Mouse (Mus musculus): Measurements from ENCODE around the gene Prtg.

Prtg gene

DNA sequence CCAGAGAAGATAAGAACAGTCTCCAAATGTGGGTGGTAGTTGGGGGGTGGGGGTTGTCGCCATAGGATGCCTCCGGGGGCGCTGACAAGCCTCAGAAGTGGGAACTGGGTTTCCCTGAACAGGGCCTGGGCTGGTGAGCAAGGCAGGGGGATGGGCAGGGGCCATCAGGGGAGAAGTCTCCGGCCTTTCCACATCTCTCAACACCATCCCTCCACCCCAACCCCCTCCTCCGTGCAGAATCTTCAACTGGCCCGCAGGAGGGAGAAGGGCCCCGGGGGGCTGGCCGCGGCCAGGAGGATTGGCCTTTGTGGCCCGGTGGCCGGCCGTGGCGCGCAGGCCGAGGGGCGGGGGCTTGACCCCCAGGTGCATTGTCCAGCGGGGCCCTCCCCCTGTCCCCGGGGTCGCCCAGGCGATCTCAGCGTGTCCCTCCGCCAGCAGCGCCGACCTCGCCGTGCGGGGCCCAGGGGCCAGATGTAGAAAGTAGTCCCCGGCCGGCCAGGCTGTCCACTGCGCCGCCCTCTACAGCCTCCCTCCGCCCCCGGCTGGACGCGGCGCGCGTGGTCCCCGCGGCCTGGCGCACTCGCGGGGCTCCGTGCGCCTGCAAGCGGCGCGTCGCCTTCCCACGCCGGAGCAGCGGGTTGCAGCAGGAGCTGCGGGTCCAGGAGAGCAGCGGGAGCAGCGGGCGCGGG is at the start of gene Prtg:
TSS of gene Prtg (plus strand) at position 144 of the 689 bp plus-strand sequence.
- no peak for DNase-seq (ENCODE audit: extremely low read depth, low read depth, low spot score)

DNA sequence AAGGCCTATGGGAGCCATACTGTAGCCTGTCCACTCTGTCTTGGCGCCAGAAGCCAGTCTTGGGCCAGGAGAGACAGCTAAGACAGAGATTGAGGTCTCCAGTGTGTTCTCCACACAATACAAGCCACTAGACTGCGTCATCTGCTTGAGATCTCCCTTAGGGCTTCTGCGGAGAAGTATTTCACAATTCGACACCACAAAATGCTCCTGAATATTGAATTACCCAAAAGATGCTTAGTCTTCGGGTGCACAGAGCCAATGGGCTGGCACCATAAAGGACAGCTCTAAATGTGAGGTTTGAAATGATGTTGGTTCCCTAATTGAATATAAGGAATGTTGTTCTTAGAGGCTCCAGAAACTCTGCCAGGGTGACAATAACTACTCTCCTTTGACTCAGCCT is 49.5 kb upstream of the Prtg start:
- DNase-seq (ENCODE audit: extremely low read depth, low read depth, low spot score): no peak

DNA sequence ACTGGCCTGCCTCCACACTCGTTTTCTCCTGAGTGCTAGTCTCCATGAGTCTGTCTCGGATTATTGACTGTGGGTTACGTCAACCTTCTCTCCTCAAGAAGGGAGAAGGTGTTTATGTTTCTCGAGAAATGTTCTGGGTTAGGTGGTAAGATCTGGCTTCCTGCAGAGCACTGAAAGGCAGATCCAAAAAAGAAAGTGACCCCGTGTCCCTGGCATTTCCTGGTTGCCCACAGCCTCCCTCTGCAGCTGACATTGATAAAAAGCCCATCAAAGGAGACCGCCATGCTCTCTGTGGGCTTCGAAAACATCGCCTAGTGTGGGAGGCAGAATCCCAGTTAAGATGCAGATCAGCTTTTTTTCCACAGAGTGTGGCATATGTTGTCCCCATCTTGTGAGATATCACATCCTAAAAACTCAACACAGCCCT is 48.0 kb upstream of the Prtg start:
- DNase-seq (ENCODE audit: extremely low read depth, low read depth, low spot score): no peak

DNA sequence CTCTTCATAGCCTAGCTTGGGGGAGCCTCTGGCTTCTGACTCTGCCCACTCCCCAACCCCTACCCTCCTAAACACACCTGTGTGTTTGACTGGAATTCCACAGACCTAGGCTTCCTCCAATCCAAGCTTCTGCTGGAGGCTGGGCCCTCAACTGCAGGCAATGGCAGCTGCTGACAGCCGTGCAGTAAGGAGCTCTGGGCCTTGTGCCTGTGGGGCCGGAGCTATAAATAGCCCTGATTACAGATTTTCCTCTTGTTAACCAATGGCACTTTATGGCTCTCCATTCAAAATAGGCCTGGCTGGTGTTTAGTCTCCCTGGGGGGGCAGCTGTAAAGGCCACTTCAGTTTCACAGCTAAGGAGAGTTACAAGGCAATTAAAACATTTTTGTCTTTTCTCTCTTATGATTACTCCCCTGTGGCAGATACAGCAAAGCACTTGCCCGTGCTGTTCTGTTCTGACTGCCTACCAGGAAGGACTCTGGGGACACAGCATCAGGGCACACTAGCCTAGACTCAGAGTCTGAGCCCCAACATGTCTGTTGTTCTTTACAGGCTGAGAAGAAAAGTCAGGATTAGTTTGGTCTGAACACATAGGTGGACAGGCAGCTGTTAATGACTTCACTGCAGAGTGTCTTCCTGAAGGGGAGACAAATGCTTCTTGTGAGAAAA is 43.5 kb upstream of the Prtg start:
- no peak for DNase-seq (ENCODE audit: extremely low read depth, low read depth, low spot score)

DNA sequence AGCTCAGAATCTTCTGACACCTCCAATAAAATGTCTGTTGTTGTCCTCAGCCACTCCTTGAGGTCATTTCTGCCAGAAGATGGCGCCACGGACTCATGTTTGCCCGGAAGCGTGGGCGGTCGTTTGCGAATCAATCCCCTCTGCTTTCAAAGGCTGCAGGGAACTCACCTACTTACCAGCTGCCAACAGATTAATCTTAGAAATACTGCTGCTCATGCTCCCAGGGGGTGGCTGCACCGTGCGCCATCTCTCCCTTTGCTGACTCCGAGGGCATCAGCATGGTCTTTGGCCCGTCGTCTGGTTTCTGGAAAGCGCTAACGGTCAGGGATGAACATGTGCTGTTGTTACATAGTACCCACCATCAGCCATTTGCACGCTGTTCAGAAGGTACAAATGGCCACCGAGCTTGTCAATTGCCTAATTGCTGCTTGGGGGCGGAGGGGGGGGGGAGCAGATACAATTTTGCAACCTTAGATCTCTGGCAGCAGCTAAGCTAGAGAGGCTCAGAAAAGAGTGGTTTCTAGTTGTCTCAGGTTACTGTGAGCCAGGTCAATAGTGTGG is 39.8 kb upstream of the Prtg start:
- no peak for DNase-seq (ENCODE audit: extremely low read depth, low read depth, low spot score)

DNA sequence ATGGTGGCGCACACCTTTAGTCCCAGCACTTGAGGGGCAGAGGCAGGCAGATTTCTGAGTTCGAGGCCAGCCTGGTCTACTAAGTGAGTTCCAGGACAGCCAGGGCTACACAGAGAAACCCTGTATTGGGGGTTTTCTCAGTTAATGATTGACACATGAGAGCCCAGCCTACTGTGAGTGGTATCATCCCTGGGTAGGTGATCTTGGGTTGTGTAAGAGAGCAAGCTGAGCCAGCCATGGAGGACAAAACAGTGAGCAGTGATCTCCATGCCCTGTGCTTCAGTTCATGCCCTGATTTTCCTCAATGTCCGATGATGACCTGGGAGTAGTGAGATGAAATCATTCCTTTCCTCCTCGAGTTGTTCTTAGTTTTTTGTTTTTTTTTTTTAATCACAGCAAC is 31.7 kb upstream of the Prtg start:
- DNase-seq (ENCODE audit: extremely low read depth, low read depth, low spot score): no peak

DNA sequence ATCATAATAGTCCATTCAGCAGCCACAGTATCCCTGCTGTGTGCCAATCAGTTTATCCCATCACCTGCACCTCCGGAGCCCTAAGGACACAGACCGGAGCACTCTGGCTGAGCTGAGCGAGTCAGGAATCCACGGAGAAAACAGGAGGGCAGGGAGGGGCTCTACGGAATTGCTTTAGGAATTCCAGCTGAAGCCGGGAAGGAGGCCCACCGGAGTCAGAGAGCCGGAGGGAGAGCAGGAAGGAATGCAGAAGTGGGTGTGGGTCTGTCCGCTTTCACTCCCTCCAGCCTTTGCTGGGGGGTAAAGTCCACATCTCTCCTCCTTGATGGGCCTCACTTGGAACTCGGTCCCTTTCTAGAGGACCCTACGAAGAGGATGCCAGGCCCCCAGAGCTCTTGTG is 27.7 kb upstream of the Prtg start:
- DNase-seq (ENCODE audit: extremely low read depth, low read depth, low spot score): no peak

DNA sequence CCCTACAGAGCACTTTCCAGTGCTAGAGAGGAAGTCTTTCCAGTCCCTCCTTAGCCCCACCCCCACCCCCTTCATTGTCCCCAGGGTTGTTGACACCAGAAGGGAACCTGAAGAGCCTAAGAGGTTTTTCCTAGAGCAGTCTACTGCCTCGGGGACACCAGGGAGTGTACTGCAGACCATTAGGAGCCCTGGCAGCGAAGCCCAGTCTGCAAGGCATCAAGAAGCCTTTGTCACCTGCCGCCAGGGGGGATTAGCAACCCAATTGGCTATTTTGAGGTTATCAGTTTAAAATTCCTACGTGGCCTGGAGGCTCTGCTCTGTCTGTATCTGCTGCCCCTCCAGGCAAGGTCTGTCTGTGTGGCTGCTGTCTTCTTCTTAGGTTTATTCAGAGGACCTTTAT is 26.9 kb upstream of the Prtg start:
- DNase-seq (ENCODE audit: extremely low read depth, low read depth, low spot score): no peak

DNA sequence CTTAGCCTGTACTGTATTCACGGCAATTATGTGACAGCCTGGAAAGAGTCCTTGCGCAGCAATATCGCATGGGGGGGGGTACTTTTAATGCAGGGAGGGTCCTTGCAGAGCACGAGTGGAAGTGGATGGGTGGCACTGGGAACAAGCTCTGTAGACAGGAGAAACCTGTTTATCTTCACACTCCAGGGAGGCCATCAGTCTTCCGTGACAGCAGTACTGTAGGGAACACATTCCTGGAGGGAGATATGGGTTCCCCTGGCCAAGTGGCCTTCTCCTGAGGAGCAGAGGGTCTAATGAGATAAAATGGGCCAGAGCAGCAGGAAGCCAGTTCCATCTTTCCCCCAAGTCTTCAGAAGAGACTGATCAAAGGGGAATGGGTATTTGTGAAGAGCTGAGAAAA is 26.0 kb upstream of the Prtg start:
- DNase-seq (ENCODE audit: extremely low read depth, low read depth, low spot score): no peak

DNA sequence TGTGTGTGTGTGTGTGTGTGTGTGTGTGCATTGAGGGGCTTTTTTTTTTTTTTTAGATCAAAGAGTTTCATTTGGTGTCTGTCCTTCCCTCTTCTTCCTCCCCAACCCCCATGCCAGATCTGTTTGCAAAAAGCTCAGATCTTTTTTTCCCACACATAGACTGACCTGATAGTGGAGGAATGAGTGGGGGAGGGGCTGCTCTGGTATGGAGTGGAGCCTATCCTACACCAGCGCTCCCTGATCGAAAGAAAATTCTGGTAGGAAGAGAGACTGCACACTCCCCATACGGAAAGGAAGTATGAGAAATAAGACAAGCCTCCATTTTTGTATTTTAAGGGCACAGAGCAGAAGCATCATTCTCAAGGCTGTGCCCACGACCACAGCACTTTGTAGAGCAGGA is 25.2 kb upstream of the Prtg start:
- no peak for DNase-seq (ENCODE audit: extremely low read depth, low read depth, low spot score)

DNA sequence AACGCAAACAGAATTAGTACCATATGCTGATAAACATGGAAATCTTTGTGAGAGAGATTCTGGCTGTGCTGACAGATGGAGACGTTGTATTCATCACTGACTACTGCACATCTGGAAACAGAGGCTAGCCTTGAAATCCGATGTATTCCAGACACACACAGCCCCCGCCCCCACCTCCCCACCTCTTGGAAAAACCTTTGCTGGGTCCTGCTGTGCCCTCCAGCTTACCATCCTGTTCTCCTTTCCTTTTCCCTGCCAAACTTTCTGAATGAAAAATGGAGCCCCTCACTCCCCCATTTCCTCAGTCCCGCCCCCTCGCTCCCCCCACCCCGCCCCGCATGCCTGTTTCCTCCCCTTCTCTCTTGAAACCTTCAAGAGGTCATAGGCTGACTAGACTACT is 24.6 kb upstream of the Prtg start:
- DNase-seq (ENCODE audit: extremely low read depth, low read depth, low spot score): no peak

DNA sequence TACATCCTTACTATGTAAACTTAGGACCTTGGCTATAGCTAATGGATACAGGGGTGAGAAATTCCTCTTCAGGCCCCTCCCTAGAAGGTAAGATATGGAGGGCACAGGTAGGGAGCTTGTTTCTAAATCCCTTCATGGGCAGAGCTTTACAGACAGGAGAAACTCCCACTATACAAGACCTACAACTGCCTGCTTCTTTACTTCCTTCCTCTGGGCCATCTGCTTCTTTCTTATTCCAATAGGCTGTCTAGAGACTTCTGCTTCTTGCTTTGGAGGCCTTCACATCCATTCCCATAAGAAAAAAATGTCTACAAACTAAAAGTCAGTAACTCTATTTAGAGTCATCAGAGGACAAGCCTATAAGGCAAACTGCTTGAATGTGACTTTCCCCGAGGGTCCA is 18.9 kb upstream of the Prtg start:
- no peak for DNase-seq (ENCODE audit: extremely low read depth, low read depth, low spot score)

DNA sequence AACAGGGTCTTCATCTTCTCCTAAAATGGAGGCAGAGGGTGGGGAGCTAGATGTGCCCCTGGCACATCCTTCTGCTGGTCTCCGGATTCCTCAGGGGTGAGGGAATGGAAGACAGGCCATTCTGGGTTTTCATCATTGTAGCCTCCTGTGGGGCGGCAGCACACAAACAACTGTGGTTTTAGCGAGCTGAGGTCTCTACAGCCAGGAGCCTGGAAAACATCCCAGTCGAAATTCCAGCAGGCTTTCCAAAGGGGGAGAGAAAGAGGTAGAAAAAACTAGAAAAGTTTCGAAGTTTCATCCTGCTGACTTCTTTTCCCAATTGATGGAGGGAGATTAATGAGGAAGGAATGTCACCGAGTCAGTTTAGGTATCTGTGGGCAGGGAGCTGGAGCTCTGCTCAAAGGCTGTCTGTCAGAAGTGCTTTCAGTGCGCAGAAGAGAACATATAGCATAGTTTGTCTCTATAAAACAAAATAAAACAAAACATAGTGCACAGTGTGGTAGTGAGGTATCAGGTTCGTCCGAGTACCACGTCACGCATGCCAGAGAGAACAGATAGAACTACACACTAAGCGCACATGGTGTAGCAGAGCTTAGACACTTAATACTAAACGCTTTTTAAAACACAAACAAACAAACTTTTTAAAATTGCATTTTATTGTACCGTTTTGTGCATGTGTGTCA is 16.0 kb upstream of the Prtg start:
- DNase-seq (ENCODE audit: extremely low read depth, low read depth, low spot score): no peak

DNA sequence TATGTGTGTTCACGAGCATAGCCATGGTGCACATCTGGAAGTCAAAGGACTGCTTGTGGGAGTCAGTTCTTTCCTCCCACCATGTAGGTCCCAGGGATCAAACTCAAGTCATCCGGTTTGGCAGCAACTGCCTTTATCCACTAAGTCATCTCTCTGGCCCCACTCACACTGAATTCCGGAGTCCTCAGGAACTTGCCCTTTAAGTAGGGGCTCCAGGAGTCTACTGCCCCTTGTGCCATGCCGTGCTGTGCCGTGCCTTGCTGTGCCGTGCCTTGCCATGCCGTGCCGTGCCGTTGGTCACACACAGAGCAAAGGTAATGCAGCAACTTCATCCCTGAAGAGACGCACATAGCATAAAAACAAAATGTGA is 15.5 kb upstream of the Prtg start:
- DNase-seq (ENCODE audit: extremely low read depth, low read depth, low spot score): no peak

DNA sequence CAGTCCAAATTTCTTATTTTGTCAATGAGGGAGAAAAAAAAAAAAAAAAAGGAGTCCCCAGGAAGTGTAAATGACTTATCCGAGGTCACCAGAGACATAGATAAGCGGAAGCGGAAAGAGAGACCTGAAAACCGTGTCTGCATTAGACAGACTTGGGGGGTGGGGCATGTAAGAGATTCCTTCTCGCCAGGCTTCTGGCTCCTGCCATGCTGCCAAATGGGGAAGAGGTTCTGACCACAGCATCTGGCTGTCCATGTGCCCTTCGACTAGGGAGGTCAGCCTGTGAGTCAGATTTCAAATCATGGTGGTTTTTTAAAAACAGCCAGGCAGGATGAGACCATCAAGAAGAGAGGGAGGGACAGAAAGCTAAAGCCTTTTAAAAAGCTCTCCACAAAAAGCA is 15.0 kb upstream of the Prtg start:
- no peak for DNase-seq (ENCODE audit: extremely low read depth, low read depth, low spot score)

DNA sequence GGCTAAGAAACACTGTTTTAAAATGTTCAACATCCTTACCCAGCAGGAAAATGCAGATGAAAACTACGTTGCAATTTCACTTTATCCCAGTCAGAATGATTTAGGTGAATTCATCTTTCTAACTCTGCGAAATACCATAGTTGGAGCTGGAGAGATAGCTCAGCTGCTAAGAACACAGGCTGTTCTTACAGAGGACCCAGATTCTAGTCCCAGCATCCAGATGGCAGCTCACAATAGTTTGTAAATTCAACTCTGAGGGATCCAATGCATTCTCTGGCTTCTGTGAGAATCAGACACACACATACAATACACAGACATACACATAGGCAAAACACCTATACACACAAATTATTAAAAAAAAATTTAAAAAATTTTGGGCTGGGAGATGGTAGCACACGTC is 11.4 kb upstream of the Prtg start:
- DNase-seq (ENCODE audit: extremely low read depth, low read depth, low spot score): no peak

DNA sequence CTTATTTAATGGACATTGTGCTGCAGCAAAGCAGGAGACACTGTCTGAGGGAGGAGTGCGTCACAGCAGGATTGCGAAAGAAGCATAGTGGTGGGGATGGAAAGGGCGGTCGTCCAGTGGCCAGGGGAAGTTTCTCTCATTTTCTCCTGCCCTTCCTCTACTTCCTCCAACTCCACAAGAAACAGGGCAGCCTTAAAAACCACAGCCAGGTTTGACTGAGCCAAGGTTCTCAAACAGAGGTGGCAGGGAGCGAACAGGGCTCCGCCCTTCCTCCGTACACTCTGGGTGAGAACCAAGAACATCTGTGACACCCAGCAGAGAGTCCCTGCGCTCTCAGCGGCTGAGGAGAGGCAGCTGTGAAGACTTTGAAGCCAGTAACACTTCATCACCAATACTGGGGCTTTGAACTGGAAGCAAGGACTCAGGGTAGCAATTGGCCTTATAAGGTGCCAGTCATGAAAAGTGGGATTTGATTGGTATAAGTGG is 9.5 kb upstream of the Prtg start:
- DNase-seq (ENCODE audit: extremely low read depth, low read depth, low spot score): no peak

DNA sequence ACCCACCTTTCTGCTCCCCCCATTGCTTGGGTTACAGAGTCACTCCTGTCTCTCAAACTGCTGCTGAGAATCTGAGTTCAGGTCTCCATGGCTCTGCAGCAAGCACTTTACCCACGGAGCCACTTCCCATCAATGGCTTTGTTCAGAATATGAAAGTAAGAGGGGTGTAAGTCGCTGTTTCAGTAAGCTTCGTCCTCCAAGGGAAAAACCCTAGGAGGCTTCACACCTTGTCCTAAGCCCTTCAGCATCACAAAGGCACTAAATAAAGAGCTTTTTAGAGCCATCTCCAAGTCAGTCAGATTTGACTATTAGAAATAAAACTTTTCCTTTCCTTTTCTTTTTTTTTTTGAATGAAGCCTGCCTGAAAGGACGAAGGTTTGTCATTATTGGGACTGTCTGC is 3.4 kb upstream of the Prtg start:
- no peak for DNase-seq (ENCODE audit: extremely low read depth, low read depth, low spot score)

DNA sequence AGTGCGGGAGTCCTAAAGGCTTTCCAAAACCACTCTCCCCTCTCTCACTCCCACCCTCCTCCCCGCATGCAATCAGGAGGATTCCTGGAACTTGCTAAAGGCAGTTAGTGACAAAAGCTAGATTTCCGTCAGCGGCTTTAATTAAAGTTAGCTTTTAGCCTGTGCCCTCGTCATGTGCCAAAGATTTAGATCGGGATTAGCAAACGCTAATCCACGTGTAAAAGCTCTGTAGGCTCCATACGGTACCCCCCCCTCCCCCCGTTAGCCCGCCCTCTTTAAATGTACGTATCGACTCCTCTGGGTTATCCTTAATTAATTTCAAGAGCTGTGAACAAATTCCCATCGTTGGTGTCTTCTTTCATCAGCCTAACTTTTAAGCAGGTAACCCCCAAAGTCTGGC is 528 bp upstream of the Prtg start:
- no peak for DNase-seq (ENCODE audit: extremely low read depth, low read depth, low spot score)

DNA sequence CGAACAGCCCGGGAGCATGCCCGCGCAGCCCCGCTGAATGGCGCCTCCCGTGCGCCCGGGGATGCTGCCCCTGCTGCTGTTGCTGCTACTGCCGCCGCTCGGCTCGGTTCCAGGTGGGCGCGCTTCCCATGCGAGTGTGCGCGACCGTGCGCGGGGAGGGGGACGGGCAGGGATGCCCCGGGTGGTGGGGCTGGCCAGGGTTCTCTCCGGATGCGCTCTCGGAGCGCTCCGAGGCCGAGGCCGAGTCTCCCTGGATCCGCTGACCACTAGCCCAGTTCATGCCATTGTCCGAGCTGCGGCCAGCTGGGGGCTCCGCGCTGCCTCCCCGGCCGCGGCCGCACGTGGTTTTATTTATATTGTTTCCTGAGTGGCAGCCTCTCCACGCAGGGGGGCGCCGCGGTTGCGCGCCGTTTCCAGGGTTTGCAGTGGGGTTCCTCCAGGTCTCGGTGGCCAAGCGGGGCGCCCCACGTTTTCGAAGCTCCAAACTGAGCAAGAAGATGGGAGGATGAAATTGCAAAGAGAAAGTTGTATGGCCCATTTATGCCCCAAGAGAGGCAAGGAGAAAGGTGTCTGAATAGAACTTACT is 839 bp downstream of the Prtg start:
- no peak for DNase-seq (ENCODE audit: extremely low read depth, low read depth, low spot score)

DNA sequence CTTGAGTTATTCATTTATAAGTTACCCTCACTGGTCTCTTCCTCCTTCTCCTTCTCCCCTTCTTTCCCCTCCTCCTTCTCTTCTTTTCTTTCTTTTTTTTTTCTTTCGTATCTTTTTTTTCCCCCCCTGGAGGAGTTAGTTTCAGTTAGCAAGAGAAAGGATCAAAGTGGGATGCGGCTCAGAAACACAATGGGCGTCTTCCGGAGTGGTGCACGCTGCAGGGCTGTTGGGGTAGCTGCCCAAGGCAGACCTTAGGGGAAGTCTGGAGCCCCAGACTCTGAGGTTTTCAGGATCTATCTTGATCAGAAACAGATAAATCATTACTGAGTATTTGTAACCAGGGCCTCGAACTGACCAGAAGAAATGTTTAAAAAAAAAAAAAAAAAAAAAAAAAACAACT is 1.5 kb downstream of the Prtg start:
- no peak for DNase-seq (ENCODE audit: extremely low read depth, low read depth, low spot score)

DNA sequence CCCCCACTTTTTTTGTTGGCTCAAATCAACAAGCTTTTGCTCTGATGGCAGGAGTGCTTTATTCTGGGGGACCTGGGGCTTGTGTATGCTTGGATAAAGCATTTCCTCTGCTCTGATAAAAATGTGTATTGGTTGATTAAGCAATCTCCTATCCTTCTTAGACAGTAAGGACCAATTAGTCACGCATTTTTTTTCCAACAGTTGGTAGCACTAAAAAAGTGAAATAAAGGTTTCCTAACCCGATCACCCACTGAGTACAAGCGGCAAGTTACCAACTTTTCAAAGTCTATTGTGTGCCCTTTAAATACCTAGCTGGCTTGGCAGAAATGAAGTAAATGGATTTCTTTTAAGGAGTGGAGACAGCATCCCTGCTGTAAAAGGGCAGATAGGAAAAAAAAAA is 1.9 kb downstream of the Prtg start:
- no peak for DNase-seq (ENCODE audit: extremely low read depth, low read depth, low spot score)
